Mouse (Mus musculus) stomach, postnatal 0 days (tissue): Measurements from ENCODE around the gene Acaca.

Experiments
- CTCF ChIP-seq: IDR thresholded peaks from 2 replicates; pipeline ENCODE4 v1.5.1; 2016; ENCODE audit warnings: antibody characterized with exemption, low read depth, mild to moderate bottlenecking, moderate library complexity
- EP300 ChIP-seq: optimal IDR thresholded peaks from 2 replicates; pipeline ENCODE3; 2016; ENCODE audit warnings: antibody characterized with exemption

DNA sequence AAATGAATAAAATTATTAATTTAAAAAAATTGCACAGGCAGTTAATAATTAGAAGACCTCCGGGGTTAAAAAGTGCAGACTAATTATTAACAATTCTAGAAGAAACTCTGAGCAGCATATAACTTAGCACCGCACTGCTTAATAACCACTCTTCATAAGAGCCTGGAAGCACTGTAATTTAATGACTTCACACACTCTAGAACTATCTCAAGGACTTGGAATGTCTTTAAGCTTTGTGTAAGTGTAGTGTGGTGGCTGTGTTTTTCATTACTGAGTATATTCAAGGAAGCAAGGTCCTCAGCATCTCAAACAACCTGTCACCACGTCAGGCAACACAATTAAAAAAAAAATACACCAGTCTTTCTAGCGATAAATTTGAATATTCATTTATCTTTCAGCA, 34.4 kb upstream of the Acaca start:
- no peak for TF ChIP-seq CTCF
- no peak for TF ChIP-seq EP300
